Mouse (Mus musculus): ENCODE results near the gene Actr2.
"Not testable (repeated sequence)": the region's sequence is repeated elsewhere in the genome, so short reads cannot be mapped to it uniquely, and the experiment has no call there.

Actr2 gene

DNA sequence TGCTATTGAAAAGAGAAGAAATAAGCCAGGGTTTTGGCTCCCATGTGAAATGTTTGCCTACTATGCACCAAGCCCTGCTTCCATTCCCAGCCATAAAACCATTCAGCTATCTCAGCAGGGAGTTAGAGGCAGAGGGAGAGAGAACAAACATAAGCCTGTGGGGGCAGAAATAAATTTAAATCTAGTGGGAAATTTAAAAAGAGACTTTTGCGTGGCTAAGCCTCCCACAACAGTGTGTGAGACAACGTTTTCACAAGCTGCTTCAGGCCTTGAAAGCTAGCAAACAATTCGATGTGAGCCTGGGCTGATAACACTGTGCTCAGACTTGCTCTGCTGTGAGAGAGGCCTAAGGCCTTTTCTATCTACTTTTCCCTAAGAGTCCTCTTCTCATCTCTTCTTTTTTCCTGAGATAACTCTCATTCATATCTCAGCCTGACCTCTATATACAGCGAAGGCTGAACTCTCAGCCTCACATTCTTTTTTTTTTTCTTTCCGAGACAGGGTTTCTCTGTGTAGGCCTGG is 3.4 kb upstream of the Actr2 start:
- no peak for DNase-seq (ENCODE audit: low spot score)

- no peak for DNase-seq (ENCODE audit: low spot score)
These were observed 540 bp downstream of the Actr2 start for GRCm38 (mm10) chr11:20112006-20112740.

- no peak for DNase-seq (ENCODE audit: low spot score)
These were observed 4.6 kb downstream of the Actr2 start for GRCm38 (mm10) chr11:20108151-20108550.

DNA sequence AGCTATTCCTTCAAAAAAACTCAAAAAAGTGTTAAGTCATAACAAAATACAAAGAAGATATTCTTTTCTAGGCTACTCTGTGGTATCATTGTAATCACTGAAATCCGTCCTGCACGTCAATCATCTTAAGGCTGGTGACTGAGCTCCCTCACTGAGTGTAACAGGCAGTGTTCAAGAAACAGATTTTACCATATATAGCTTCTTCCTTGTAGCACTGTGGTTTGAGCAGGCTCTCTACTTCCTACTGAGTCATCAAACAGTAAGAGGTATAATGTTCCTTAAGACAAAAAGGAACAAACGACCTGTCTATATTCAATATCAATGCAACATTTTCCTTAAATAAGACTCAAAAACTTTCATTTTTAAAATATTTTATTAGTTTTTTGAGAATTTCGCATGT is 5.0 kb downstream of the Actr2 start:
- DNase-seq (ENCODE audit: low spot score), result no peak

GRCm38 (mm10) chr11:20106946-20107345 is 5.8 kb downstream of the Actr2 start:
- DNase-seq (ENCODE audit: low spot score), result no peak

DNA sequence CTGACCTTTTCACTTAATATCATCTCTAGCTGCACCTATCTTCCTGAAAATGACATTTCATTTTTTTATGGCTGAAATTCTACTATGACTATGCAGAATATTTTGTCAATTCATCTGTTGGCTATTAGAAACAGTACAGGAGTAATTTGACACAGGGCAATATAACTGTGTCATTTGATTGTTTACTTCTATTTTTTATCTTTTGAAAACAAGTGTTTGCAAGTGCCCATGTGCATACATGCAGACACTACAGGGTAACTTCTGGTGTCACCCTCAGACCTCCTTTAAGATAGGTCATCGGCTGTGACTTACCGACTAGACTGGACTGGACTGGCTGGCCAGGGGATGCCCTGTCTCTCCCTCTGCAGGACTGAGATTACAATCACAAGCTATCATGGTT is 8.8 kb downstream of the Actr2 start:
- no peak for DNase-seq (ENCODE audit: low spot score)

DNA sequence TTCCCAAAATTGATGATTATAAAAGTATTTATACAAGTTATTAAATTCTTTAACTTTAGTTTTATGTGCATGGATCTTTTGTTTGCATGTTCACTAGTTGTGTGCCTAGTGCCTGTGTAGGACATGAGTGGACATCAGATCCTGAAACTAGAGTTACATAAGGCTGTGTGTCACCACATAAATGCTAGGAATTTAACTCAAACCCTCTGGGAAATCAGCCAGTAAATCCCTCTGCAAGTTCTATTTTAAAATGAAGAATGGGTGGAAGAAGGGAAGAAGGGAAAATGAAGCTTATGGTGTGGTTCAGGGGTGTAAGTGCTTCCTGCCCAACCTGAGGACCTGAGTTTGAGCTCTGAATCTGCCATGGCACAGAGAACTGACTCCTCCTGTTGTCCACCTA is 26.4 kb downstream of the Actr2 start:
- DNase-seq (ENCODE audit: low spot score), result no peak

DNA sequence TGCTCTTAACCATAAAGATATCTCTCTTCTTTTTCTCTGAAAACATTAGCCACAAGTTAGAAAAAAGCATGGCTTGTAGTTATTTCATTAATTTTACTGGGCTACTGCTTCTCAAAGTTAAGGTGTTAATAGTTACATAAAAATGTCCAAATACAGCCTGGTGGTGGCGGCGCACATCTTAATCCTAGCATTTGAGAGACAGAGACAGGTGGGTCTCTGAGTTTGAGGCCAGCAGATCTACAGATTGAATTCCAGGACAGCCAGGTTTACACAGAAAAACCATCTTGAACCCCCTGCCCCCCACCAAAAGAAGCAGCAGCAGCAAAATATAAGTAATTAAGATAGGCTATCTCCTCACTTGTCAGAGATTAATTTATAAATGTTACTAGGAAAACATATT is 27.1 kb downstream of the Actr2 start:
- no peak for DNase-seq (ENCODE audit: low spot score)

- DNase-seq (ENCODE audit: low spot score), result no peak
These were observed 37.3 kb downstream of the Actr2 start for GRCm38 (mm10) chr11:20075415-20075814.

GRCm38 (mm10) chr11:20072826-20073225 is 39.9 kb downstream of the Actr2 start:
- no peak for DNase-seq (ENCODE audit: low spot score)

- no peak for DNase-seq (ENCODE audit: low spot score)
These were observed 40.5 kb downstream of the Actr2 start for GRCm38 (mm10) chr11:20072174-20072573.

DNA sequence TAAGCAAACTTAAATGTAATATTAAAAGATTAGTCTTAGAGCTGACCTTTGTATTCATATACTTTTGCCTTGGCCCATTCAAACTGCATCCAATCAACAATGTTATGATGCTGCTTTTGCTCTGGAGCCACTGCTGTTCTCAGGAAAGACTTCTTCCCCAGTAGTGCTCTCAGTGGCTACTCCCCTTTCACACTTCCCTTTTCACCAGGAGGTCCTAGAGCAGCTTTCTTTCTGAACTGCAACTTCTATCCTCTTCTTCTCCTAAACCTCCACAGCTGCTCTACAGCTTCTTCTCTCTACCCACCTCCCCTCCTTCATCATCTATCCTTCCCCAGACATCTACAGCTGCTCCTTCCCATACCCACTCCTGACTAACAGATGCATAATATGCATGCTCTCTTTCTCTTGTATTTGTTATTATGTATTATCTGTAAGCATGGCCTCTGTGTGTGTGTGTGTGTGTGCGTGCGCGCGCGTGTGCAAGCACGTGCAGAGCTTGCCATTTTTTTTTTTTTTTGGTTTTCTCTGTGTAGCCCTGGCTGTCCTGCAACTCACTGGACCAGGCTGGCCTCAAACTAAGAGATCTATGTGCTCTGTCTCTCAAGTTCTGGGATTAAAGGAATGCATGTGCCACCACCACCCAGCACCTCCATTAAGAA is 44.2 kb downstream of the Actr2 start:
- no peak for DNase-seq (ENCODE audit: low spot score)

GRCm38 (mm10) chr11:20067521-20067920 is 45.2 kb downstream of the Actr2 start:
- no peak for DNase-seq (ENCODE audit: low spot score)

DNA sequence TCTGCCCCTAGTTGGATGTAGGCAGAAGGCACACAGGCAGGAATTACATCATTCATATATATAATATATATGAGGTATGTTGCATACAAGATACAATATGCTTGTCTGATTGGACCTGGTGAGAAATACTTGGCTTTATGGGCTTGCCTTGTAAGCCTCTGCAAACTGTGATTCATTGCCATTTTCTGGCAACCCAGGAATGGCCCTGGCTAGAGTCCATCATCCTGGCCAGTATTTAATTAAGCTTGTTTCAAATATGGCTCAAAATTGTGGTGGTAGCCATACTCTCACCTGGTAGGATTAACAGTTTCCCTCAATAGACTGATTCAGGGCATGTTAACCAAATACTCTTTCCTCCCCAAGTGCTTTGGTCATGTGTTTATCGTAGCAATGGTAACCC is 46.6 kb downstream of the Actr2 start:
- no peak for DNase-seq (ENCODE audit: low spot score)

DNA sequence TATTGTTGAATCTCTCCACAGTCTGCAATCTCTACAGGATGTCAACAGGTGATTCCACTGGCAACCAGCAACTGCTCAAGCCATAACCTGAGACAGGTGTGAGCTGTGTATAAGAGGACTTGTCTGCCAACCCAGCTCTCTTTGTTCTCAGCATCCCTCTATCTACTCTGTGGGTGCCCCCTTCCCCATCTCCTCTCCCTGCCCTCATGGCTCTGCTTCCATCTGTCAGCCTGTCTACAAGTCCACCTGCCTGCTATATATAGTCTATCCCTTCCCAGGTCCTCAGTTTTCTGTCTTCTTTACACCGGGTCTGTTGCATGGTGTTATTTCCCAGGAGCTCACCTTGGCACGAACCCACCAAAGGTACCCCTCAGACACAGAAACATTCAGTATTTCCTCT is 47.8 kb downstream of the Actr2 start:
- no peak for DNase-seq (ENCODE audit: low spot score)

- not testable (repeated sequence) for DNase-seq (ENCODE audit: low spot score)
These were observed 48.6 kb downstream of the Actr2 start for GRCm38 (mm10) chr11:20064086-20064485.

DNA sequence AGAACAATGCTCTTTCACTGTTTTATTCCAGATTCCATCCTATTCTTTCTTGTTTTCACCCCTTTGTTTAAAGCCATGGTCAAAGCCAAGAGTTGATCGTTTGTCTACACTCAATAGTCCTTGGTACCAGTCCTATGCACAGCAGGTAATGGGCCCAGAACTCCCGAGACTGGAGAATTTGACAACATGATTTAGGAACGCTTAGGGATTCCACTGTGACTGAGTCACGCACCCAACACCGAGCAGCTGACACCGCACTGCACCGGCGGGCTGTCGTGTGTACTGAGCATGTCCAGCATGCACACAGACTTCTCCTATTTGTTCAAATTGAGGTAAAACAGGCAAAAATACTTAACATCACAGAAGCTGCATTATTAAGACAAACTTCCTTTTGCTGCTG is 49.9 kb downstream of the Actr2 start:
- not testable (repeated sequence) for DNase-seq (ENCODE audit: low spot score)

DNA sequence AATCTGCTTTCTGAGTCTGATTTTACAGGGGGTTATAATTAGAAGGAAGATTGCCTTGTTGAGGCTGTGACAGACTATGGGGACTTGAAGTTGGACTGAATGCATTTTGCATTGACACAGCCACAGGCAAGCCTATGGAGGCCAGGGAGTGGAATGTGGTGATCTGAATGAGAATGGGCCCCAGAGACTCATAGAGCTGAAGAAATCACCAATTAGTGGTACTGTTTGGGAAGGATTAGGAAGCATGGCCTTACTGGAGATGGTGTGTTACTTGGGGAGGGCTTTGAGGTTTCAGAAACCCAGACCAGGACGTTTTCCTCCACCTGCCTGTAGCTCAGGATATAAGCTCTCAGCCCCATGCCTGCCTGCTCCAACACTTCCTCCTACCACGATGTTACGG is 53.0 kb downstream of the Actr2 start:
- DNase-seq (ENCODE audit: low spot score), result no peak

DNA sequence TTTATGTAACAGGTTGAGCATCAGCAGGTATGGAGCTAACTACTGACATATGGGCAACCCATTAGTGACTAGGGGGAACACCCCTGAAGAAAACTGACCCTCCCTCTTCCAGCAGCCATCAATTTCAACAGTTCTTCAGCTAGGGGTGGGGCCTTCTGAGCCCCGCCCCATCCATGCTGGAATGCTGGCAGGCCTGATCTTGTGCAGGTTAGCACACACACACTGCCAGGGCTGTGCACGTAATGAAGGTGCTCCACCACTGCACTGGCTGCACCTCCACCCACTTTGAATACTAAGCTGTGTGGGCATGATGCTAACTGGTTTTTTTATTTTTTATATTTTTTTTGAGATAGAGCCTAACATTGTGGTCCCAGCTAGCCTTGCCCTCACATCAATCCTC is 55.3 kb downstream of the Actr2 start:
- no peak for DNase-seq (ENCODE audit: low spot score)

DNA sequence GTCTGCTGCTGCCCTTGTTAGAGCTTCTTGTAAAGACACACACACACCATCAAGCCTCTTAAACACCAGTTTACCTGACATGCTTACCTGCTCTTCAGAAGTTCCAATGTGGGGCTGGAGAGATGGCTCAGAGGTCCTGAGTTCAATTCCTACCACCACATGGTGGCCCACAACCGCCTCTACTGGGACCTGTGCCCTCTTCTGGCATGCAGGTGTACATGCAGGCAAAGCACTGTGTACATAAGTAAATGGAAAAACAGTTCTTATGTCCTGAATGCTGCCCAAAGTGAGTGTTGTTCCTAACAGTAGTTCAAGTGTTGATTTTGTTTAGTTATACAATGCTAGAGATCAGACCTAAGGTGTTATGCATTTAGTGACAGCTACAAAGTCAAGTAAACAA is 56.5 kb downstream of the Actr2 start:
- DNase-seq (ENCODE audit: low spot score), result no peak

DNA sequence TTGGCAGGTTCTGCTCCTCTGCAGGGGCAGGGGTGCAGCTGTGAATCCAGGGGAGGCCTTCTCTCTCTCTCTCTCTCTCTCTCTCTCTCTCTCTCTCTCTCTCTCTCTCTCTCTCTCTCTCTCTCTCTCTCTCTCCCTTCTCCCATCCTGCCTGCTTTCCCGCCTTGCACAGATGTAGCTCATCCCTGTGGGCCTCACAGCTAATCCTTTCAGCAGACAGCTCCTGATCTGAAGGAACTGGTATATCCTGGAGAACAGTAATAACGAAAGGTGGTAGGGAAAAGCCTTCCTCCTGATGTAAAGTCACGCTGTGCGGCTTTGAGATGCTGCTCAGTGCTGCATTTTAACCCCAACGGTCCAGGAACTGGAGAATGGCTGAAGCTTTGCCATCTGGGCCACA is 58.1 kb downstream of the Actr2 start:
- no peak for DNase-seq (ENCODE audit: low spot score)

DNA sequence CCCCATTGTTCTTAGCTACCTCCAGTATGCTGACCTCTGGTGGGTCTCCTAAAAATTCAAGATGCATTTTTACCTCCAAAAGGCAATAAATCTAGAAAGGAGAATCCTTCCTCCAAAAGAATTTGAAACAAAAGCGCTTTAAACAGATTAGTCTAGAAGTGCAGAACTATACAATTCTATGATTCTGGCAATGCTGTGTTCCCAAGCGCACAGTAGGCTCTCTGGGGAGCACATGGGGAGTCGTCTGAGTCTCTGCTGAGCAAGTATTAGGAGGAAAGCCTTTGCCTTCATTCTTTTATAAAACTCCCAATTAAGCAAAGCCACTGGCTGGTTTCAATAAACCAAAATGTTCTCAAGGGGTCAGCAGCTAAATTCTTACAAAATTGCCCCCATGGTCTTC is 58.8 kb downstream of the Actr2 start:
- DNase-seq (ENCODE audit: low spot score), result no peak

DNA sequence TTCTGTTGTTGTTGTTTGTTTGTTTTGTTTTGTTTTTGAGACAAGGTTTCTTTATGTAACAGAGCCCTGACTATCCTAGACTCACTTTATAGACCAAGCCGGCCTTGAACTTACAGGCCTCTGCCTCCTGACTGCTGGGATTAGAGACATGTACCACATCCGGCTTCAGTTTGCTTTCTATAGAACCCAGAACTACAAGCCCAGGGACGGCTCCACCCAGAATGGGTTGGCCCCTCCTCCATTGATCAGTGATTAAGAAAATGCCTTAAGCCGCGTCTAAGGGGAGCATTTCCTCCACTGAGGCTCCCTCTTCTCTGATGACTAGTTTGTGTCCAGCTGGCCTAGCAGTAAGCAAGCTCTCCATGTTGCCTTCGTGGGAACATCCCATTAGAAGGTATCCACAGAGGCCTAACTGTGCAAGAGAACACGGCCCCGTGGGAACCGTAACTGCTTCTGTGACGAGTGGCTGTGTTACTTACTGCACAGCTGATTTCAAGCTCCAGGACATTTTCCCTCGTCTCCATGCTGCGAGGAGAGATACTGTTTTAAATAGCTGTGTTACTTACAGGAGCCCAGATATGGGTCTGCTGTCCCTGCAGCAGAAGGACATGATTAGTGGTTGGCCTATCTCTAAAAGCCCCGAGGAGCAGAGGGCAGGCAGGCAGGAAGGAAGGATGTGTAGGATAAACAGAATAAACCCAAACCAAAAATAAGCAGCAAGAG is 59.7 kb downstream of the Actr2 start:
- DNase-seq (ENCODE audit: low spot score), result no peak
